Mouse (Mus musculus): ENCODE measurements around the gene Tas2r143. TPM values are rescaled to one million over a fixed set of nuclear protein-coding genes. Genes with fewer than 3 reads are reported as not detected.

The Tas2r143 gene
- polyA plus RNA-seq, 1 experiment, result 0.29 TPM

DNA sequence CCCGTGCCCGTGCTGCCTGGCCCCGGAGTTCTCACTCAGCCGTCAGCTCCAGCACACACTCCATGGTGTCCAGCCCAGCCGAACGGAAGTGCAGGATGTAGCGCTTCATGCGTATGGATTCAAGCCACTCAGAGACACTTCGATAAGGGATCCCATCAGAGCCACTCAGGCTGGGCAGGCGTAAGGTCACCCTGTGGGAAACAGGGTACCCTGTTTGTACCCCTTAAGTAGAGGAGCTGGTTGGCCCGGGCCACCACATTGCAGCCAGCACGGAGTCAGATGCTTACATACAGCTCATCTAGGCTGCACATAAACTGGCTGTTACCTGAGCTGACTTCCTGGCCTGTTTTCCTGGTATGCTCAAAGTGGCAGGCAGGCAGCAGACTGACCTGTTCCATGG lies 41.1 kb upstream of the Tas2r143 start:
- no peak for DNase-seq (ENCODE audit: low read depth)
- TF ChIP-seq CTCF (IDR thresholded peaks at IDR 0.05; ENCODE audit: borderline replicate concordance, extremely low read depth, insufficient read depth, insufficient read length), result no peak
- TF ChIP-seq POLR2A (IDR thresholded peaks at IDR 0.05; ENCODE audit: borderline replicate concordance, extremely low read depth, insufficient read depth, insufficient read length, poor library complexity, severe bottlenecking), result no peak

DNA sequence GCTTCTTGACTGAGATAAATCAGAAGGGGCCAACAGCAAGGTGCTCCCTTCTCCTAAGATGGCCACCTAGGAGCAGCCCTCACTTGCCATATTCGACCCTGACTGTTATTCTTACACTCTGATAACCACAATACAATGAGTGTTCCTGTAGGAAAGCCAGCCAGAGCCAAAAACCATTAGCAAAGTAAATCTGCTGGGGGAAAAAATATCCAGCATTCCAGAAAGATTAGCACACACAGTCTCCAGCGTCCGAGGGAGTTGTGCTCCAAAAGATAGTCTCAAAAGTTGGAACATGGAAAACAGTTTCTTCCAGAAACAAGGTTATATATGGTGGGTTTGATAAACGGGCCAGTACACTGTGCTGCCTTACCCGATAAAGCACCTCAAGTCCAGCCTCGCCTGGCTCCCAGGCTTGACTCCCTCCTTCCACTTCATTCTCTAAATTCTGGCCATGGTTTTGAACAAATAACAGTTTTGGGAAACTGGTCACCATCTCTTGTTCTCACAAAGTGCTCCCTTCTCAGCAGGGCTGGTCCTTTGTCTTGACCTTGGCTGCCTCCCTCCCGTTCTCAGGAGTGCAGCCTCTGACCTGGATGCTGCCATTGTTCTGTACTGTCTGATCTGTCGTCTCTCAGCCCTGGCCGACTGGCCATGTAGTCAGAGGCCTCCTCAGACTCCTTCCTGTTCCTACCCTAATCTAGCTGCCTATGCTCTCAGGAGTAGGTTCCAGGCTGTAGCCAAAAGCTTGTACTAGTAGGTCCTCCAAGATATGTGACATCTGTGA lies 40.5 kb upstream of the Tas2r143 start:
- TF ChIP-seq CTCF (IDR thresholded peaks at IDR 0.05; ENCODE audit: borderline replicate concordance, extremely low read depth, insufficient read depth, insufficient read length), result no peak
- no peak for TF ChIP-seq POLR2A (IDR thresholded peaks at IDR 0.05; ENCODE audit: borderline replicate concordance, extremely low read depth, insufficient read depth, insufficient read length, poor library complexity, severe bottlenecking)
- DNase-seq (ENCODE audit: low read depth), result no peak

DNA sequence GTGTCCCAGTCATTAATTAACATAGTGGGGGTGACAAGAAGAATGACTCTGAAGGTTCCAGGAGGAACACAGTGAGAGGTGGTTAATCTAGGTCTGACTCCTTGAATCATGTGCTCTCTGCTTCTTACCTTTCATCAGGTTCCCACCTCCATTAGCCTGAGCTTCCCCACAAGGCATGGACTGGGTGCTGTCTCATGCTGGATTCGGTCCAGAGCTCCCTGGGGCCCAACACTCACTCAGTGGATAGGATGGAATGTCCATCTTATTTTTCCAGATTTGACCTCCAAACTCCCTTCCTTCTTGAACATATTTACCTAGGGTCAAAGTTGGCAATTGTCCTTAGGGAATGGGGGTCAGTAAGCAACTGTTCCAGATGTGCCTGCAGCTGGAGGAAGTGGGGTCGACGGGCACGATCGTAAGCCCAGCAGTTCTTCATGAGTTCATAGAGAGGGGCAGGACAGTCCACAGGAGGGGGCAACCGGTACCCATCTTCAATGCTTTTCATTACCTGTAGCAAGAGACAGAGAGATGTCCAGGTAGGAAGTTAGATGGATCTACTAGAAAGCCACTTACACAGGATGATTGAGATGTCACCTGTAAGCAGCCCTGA lies 39.7 kb upstream of the Tas2r143 start:
- TF ChIP-seq POLR2A (IDR thresholded peaks at IDR 0.05; ENCODE audit: borderline replicate concordance, extremely low read depth, insufficient read depth, insufficient read length, poor library complexity, severe bottlenecking), result no peak
- no peak for TF ChIP-seq CTCF (IDR thresholded peaks at IDR 0.05; ENCODE audit: borderline replicate concordance, extremely low read depth, insufficient read depth, insufficient read length)
- no peak for DNase-seq (ENCODE audit: low read depth)

DNA sequence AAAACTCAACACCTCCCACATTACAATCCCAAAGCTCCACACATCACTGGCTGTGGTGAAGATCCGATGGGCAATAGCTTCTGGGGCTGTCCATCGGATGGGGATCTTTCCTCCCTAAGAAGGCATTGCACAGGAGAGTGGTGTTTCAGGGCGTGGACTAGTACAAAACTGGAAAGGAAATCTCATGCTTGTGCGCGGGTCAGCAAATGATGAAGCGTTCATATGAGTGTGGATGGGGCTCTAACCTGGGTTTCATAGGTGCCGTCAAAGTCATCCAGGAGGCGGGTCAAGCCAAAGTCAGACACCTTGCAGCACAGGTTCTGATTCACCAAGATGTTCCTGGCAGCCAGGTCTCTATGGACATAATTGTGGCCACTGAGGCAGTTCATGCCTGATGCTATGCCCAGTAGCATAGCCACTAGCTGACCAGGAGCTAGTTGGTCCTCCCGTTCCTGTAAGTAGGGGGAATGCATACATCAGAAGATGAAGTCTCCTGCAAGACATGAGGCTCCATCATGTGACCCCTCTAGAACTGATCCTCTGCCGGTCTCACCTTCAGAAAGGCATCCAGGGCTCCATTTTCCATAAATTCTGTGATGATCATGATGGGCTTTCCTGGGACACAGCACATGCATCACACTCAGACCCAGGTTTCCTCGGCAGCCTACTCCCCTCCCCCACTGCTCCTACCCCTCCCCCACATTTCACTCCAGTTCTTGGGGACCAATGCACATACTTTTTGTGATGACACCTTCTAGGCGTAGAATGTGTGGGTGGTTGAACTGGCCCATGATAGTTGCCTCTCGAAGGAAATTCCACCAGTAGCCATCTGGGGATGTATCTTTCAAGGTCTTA lies 38.8 kb upstream of the Tas2r143 start:
- DNase-seq (ENCODE audit: low read depth), result no peak
- TF ChIP-seq POLR2A (IDR thresholded peaks at IDR 0.05; ENCODE audit: borderline replicate concordance, extremely low read depth, insufficient read depth, insufficient read length, poor library complexity, severe bottlenecking) (no peak), CTCF (IDR thresholded peaks at IDR 0.05; ENCODE audit: borderline replicate concordance, extremely low read depth, insufficient read depth, insufficient read length) (no peak)

DNA sequence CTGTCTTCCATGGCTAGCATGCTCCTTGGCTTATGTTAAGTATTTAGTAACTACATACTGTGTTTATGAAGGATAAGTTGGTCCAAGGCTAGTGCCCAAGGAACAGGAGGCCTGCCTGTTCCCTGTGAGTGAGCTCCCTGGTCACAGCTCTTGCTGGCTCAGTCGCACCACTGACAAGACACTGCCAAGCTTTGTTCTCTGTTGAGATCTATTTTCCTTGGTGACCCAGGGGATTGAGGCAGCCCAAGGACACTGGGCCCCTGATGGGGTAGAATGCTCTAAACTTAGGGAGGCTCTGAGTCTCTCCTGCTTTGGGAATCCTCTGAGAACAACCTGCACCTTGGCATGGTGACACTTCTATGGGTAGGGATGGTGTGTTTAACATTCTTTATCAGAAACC lies 38.0 kb upstream of the Tas2r143 start:
- no peak for DNase-seq (ENCODE audit: low read depth)
- TF ChIP-seq POLR2A (IDR thresholded peaks at IDR 0.05; ENCODE audit: borderline replicate concordance, extremely low read depth, insufficient read depth, insufficient read length, poor library complexity, severe bottlenecking) (no peak), CTCF (IDR thresholded peaks at IDR 0.05; ENCODE audit: borderline replicate concordance, extremely low read depth, insufficient read depth, insufficient read length) (no peak)

- DNase-seq (ENCODE audit: low read depth), result no peak
- TF ChIP-seq POLR2A (IDR thresholded peaks at IDR 0.05; ENCODE audit: borderline replicate concordance, extremely low read depth, insufficient read depth, insufficient read length, poor library complexity, severe bottlenecking) (no peak), CTCF (IDR thresholded peaks at IDR 0.05; ENCODE audit: borderline replicate concordance, extremely low read depth, insufficient read depth, insufficient read length) (no peak)
Observed at GRCm38 (mm10) chr6:42362497-42362896, 37.5 kb upstream of the Tas2r143 start.

DNA sequence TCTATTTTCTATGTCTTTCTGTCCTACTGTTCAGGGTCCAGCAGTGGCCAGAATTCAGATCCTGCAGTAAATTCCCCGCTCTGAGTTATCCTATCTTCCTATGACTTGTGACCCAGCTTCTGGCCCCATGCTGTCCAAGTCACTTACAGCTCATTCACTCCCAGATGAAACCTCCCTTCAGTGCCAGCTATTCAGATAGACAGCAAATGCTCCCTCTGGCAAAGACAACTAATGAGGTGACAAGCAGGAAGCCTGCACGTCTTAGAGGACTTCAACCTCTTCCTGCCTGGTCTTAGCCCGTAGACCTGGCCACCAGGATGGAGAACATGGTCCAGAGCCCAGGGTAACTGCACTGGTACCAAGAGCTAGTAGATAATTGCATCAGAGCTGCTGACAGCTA lies 37.1 kb upstream of the Tas2r143 start:
- DNase-seq (ENCODE audit: low read depth), result no peak
- TF ChIP-seq CTCF (IDR thresholded peaks at IDR 0.05; ENCODE audit: borderline replicate concordance, extremely low read depth, insufficient read depth, insufficient read length) (no peak), POLR2A (IDR thresholded peaks at IDR 0.05; ENCODE audit: borderline replicate concordance, extremely low read depth, insufficient read depth, insufficient read length, poor library complexity, severe bottlenecking) (no peak)

DNA sequence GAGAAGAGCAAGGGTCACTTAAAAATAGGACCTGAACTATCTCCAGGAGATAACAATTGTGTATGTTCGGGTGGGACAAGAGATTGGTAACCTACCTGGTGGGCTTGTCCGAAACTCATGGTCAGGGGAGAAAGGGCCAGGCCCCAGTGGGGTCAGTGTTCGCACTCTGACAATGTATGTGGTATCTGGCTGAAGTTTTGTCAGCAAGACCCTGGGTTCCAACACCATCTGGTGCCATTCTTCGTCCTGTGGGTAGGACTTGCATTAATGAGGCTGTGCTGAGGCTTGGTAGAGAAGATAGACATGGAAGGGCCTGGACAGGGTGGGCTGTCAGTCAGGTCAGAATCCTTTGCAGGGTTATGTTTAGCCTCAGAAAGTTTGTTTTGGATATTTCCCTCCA lies 36.0 kb upstream of the Tas2r143 start:
- TF ChIP-seq CTCF (IDR thresholded peaks at IDR 0.05; ENCODE audit: borderline replicate concordance, extremely low read depth, insufficient read depth, insufficient read length) (no peak), POLR2A (IDR thresholded peaks at IDR 0.05; ENCODE audit: borderline replicate concordance, extremely low read depth, insufficient read depth, insufficient read length, poor library complexity, severe bottlenecking) (no peak)
- no peak for DNase-seq (ENCODE audit: low read depth)

GRCm38 (mm10) chr6:42364607-42365006 lies 35.4 kb upstream of the Tas2r143 start:
- no peak for TF ChIP-seq CTCF (IDR thresholded peaks at IDR 0.05; ENCODE audit: borderline replicate concordance, extremely low read depth, insufficient read depth, insufficient read length)
- no peak for TF ChIP-seq POLR2A (IDR thresholded peaks at IDR 0.05; ENCODE audit: borderline replicate concordance, extremely low read depth, insufficient read depth, insufficient read length, poor library complexity, severe bottlenecking)
- no peak for DNase-seq (ENCODE audit: low read depth)

DNA sequence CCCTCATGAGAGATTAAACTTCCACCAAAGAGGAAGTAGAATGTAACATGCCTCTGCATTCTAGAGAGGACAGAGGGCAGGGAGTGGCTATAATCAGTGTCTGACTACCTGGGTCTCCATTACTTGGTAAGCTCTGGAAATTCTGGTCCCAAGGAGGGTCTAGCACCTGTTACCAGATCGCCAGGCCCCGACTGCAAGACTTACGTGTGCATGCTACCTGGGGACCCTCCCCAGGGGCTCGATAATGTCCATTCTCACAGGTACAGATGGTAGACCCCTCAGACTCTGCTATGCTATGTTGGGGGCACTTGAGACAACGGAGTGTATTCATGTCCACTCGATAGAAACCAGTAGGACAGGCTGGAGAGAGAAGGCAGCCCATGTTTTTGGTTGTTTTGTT lies 34.8 kb upstream of the Tas2r143 start:
- TF ChIP-seq POLR2A (IDR thresholded peaks at IDR 0.05; ENCODE audit: borderline replicate concordance, extremely low read depth, insufficient read depth, insufficient read length, poor library complexity, severe bottlenecking) (no peak), CTCF (IDR thresholded peaks at IDR 0.05; ENCODE audit: borderline replicate concordance, extremely low read depth, insufficient read depth, insufficient read length) (no peak)
- no peak for DNase-seq (ENCODE audit: low read depth)

DNA sequence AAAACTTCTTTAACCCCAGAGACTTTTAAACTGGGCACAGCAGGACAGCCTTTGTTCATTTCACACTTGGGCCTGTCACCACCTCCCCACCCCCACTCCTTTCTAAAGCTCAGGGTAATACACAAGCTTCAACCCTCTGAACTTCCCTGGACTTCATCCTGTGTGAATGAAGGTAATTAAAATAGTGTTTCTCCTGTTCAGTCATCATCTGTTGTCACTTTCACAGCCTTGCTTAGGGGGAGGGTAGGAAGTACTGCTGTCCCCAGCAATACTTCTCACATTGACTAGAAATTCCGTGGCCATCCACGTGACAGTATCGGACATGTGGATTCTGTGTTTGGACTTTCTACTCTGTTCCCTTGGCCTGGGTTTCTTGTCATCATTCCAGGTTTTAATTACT lies 30.2 kb upstream of the Tas2r143 start:
- peak; percentile 57 for DNase-seq (ENCODE audit: low read depth)
- TF ChIP-seq CTCF (IDR thresholded peaks at IDR 0.05; ENCODE audit: borderline replicate concordance, extremely low read depth, insufficient read depth, insufficient read length) (no peak), POLR2A (IDR thresholded peaks at IDR 0.05; ENCODE audit: borderline replicate concordance, extremely low read depth, insufficient read depth, insufficient read length, poor library complexity, severe bottlenecking) (no peak)

Measured in brain, embryonic 14.5 days (tissue).